Mouse (Mus musculus): Measurements from ENCODE around the gene Prpf3. TPM values are rescaled to one million over a fixed set of nuclear protein-coding genes. Genes with fewer than 3 reads are reported as not detected.

The Prpf3 gene
- total and polyA plus RNA-seq, 3 experiments, result 126 to 277 (median 199) TPM

- H3K9me3 ChIP-seq (replicated peaks; ENCODE audit: insufficient read depth, low read length), result no peaks in the 10 kb centered on the region
- peaks cover 4% of the 10 kb centered on the region in 2 experiments for H3K4me1 ChIP-seq (ENCODE audit: control insufficient read depth in 1 of 2, insufficient read depth in 2 of 2, low read length in 2 of 2)
- no peaks in the 10 kb centered on the region for H3K27me3 ChIP-seq (ENCODE audit: control insufficient read depth in 1 of 2, insufficient read depth in 2 of 2, low read length in 2 of 2)
- no peak overlapping the region for H3K27ac ChIP-seq (ENCODE audit: control insufficient read depth, low read depth, low read length)
- TF ChIP-seq CHD1 (IDR thresholded peaks at IDR 0.05; ENCODE audit: low read depth, low read length) (no peak), SIN3A (IDR thresholded peaks at IDR 0.05; ENCODE audit: low read length) (no peak), KAT2A (conservative IDR thresholded peaks at IDR 0.05; ENCODE audit: low read depth, low read length) (no peak), CHD2 (IDR thresholded peaks at IDR 0.05; ENCODE audit: low read length) (no peak), ZC3H11A (IDR thresholded peaks at IDR 0.05; ENCODE audit: low read depth, low read length) (no peak), NRF1 (IDR thresholded peaks at IDR 0.05; ENCODE audit: insufficient read depth, low read depth, low read length, poor library complexity, severe bottlenecking) (no peak), TCF12 (IDR thresholded peaks at IDR 0.05; ENCODE audit: low read depth, low read length) (no peak), MXI1 (IDR thresholded peaks at IDR 0.05; ENCODE audit: low read depth, low read length) (no peak), BHLHE40 (IDR thresholded peaks at IDR 0.05; ENCODE audit: borderline replicate concordance, low read depth, low read length) (no peak), RCOR1 (IDR thresholded peaks at IDR 0.05; ENCODE audit: low read depth, low read length) (no peak), SMC3 (IDR thresholded peaks at IDR 0.05; ENCODE audit: low read depth, low read length) (no peak), ZKSCAN1 (IDR thresholded peaks at IDR 0.05; ENCODE audit: low read depth, low read length) (no peak), EP300 (IDR thresholded peaks at IDR 0.05; ENCODE audit: low read depth in 1 of 2, low read length in 2 of 2) (no peak), MEF2A (IDR thresholded peaks at IDR 0.05; ENCODE audit: extremely low read depth, insufficient replicate concordance, low read depth, low read length, poor library complexity, severe bottlenecking) (no peak), POLR2AphosphoS5 (IDR thresholded peaks at IDR 0.05; ENCODE audit: borderline replicate concordance, low read depth, low read length) (no peak)
- H3K79me2 ChIP-seq (ENCODE audit: control insufficient read depth, insufficient read depth, low read length, poor library complexity), result peaks cover 22% of the 10 kb centered on the region
- H3K4me3 ChIP-seq (ENCODE audit: control insufficient read depth in 1 of 2, insufficient read depth in 1 of 2, low read depth in 2 of 2, low read length in 2 of 2), result no peak overlapping the region
- peaks cover 3 to 11% of the 10 kb centered on the region in 2 experiments for H3K36me3 ChIP-seq (ENCODE audit: control insufficient read depth in 1 of 2, insufficient read depth in 2 of 2, low read length in 2 of 2)
- no peak for DNase-seq (ENCODE audit: low read depth, low spot score)
- no peak overlapping the region for H3K9ac ChIP-seq (ENCODE audit: control insufficient read depth, low read depth, low read length, poor library complexity, severe bottlenecking)
Observed at GRCm38 (mm10) chr3:95867408-95867807, 11.7 kb upstream of the Prpf3 start.

GRCm38 (mm10) chr3:95866071-95866470 lies 10.4 kb upstream of the Prpf3 start:
- H3K9ac ChIP-seq (ENCODE audit: control insufficient read depth, low read depth, low read length, poor library complexity, severe bottlenecking), result no peak overlapping the region
- H3K27ac ChIP-seq (ENCODE audit: control insufficient read depth, low read depth, low read length), result no peak overlapping the region
- H3K79me2 ChIP-seq (ENCODE audit: control insufficient read depth, insufficient read depth, low read length, poor library complexity), result peaks cover 13% of the 10 kb centered on the region
- TF ChIP-seq POLR2A (IDR thresholded peaks at IDR 0.05; ENCODE audit: control insufficient read depth in 1 of 2, insufficient read depth in 1 of 2, low read depth in 1 of 2, low read length in 2 of 2, poor library complexity in 1 of 2), result 0 out of 4 replicates have a peak, but pooled peaks of 1 of the 2 experiments have one; percentile 20
- TF ChIP-seq ZMIZ1 (IDR thresholded peaks at IDR 0.05; ENCODE audit: low read depth, low read length), result no peak
- no peak for DNase-seq (ENCODE audit: low read depth, low spot score)
- peaks cover 4% of the 10 kb centered on the region in 2 experiments for H3K4me1 ChIP-seq (ENCODE audit: control insufficient read depth in 1 of 2, insufficient read depth in 2 of 2, low read length in 2 of 2)
- H3K4me3 ChIP-seq (ENCODE audit: control insufficient read depth in 1 of 2, insufficient read depth in 1 of 2, low read depth in 2 of 2, low read length in 2 of 2), result no peak overlapping the region
- H3K9me3 ChIP-seq (replicated peaks; ENCODE audit: insufficient read depth, low read length), result no peaks in the 10 kb centered on the region
- peaks cover 3 to 9% of the 10 kb centered on the region in 2 experiments for H3K36me3 ChIP-seq (ENCODE audit: control insufficient read depth in 1 of 2, insufficient read depth in 2 of 2, low read length in 2 of 2)
- H3K27me3 ChIP-seq (ENCODE audit: control insufficient read depth in 1 of 2, insufficient read depth in 2 of 2, low read length in 2 of 2), result no peaks in the 10 kb centered on the region
